Mouse (Mus musculus) cerebellum, adult 2 months (tissue): Measurements from ENCODE around the gene Cry1. TPM values are rescaled to one million over a fixed set of nuclear protein-coding genes. Genes with fewer than 3 reads are reported as not detected.

Source experiments
- DNase-seq, 2 experiments: peaks; one replicate each; pipeline ENCODE4 v3.0.0; 2021
- H3K27ac ChIP-seq: fragments of 200-500 bp; 2 replicates; pipeline ENCODE4 v1.5.1; 2012; ENCODE audit warnings: low read length, control low read depth, inconsistent platforms; ENCODE audit not compliant: insufficient read depth
- H3K27me3 ChIP-seq: fragments of 200-500 bp; 2 replicates; pipeline ENCODE4 v1.6.1; 2012; ENCODE audit warnings: inconsistent platforms, mild to moderate bottlenecking, low read length, moderate library complexity; ENCODE audit not compliant: control insufficient read depth, insufficient read depth
- H3K4me1 ChIP-seq: fragments of 200-500 bp; 2 replicates; pipeline ENCODE4 v1.6.1; 2011; ENCODE audit warnings: low read length; ENCODE audit not compliant: control insufficient read depth, insufficient read depth
- H3K4me3 ChIP-seq: fragments of 200-500 bp; replicated peaks from 2 replicates; pipeline ENCODE3; 2011; ENCODE audit warnings: mild to moderate bottlenecking, low read depth, low read length, control low read depth; ENCODE audit not compliant: insufficient read depth
- CTCF ChIP-seq: fragments of 200-500 bp; IDR thresholded peaks from 2 replicates; pipeline ENCODE4 v1.5.1; 2011; ENCODE audit warnings: low read depth, mild to moderate bottlenecking, control low read depth, low read length, moderate library complexity, borderline replicate concordance; ENCODE audit not compliant: insufficient read depth
- POLR2A ChIP-seq: fragments of 200-500 bp; IDR thresholded peaks from 2 replicates; pipeline ENCODE4 v1.6.1; 2011; ENCODE audit warnings: low read length, control low read depth, borderline replicate concordance; ENCODE audit not compliant: insufficient read depth
- WGBS: fragments of 180-500 bp; shearing (Covaris S2); methylation state at CpG from one replicate; pipeline ENCODE4 v1.1.7; 2018; 5-methylcytosine and 5-hydroxymethylcytosine counted together
- polyA plus RNA-seq: library from polyadenylated mRNA; depleted of rRNA; stranded (reverse); fragments of >200 nt; gene quantifications from 2 replicates; pipeline ENCODE4 v1.2.3, GENCODE M21; 2012; rRNA removed

The Cry1 gene
- polyA plus RNA-seq, 1 experiment: 24.6 TPM

GRCm38 (mm10) chr10:85114409-85114808 lies 70.5 kb downstream of the Cry1 start:
- Histone ChIP-seq H3K27me3 (no peaks in the 10 kb centered on the region), H3K4me1 (no peaks in the 10 kb centered on the region), H3K27ac (no peak overlapping the region), H3K4me3 (no peak overlapping the region)
- 89% methylated on average over 4 of the region's 4 CpGs for WGBS
- DNase-seq: no peak
- no peak for TF ChIP-seq CTCF
- TF ChIP-seq POLR2A: no peak

DNA sequence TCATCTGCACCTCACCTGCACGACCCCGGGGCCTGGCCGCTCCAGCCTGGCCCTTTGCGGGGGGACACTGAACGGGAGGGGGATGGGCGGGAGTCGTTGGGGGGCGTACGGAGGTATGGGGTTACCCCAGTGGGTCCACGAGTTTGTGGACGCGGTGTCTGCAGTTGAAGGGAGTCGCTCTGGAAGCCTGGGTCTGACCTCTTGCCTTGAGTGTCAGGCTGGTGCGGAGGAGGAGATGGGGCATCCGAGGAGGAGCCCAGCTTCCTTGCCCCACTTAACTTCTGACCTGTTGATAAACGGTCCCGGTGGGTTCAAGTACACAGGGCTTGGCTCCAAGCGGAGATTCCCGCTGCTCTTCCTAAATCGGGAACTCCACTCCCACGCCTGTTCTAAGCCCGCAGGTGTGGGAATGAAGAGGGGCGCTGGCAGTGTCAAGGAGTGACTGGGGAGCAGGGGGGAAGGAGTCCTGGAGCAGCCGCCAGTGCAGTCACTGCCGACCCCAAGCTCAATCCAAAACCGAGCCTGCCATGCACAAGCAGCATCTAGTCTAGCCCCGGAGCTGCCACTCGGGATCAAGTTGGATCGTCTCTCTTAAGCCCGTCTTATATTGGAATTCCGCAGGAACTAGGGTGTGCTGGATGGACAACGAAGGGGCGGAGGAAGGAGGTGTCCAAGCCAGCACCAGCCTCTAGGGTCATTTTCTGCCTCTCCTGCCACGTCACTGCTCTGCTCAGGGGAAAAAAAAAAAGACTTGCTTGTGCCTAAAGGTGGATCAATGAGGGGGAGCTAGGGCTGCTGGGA lies 81.6 kb downstream of the Cry1 start:
- TF ChIP-seq POLR2A (no peak), CTCF (no peak)
- Histone ChIP-seq H3K4me3 (peak overlapping the region; percentile 96), H3K4me1 (no peaks in the 10 kb centered on the region; the same call in 1 of the 2 replicates), H3K27me3 (no peaks in the 10 kb centered on the region), H3K27ac (peak overlapping the region; percentile 81; the same call in 1 of the 2 replicates)
- WGBS: under 1% methylated on average over 34 of the region's 34 CpGs
- peak; percentile 37 to 51 for DNase-seq

GRCm38 (mm10) chr10:85102247-85103084 lies 82.4 kb downstream of the Cry1 start, which contains the start of the genes Fhl4 and Tmem263:
Gene Fhl4, minus strand, starts transcription at chr10:85102495.
Gene Tmem263, plus strand, starts transcription at chr10:85102627.
- peak; percentile 38; the same call in 1 of the 2 replicates for TF ChIP-seq POLR2A
- TF ChIP-seq CTCF: no peak
- Histone ChIP-seq H3K27ac (peak within 1 kb of the TSS; percentile 88), H3K4me1 (no peaks in the 10 kb centered on the region; the same call in 1 of the 2 replicates), H3K4me3 (peak within 1 kb of the TSS; percentile 96), H3K27me3 (no peaks in the 10 kb centered on the region)
- peak; percentile 79 to 81 for DNase-seq
- under 1% methylated on average over 93 of the region's 96 CpGs for WGBS

GRCm38 (mm10) chr10:85101841-85102240 lies 83.0 kb downstream of the Cry1 start:
- DNase-seq: no peak
- H3K27me3 ChIP-seq: no peaks in the 10 kb centered on the region
- TF ChIP-seq POLR2A (no peak), CTCF (no peak)
- WGBS: 4% methylated on average over 10 of the region's 10 CpGs
- peak overlapping the region; percentile 96 for H3K4me3 ChIP-seq
- no peaks in the 10 kb centered on the region; the same call in 1 of the 2 replicates for H3K4me1 ChIP-seq
- peak overlapping the region; percentile 88 for H3K27ac ChIP-seq

Other genes with a start within 250 kb of the Cry1 start
- 0.82 and 0.87 TPM in 2 replicates for gene Fhl4, start 82.6 kb downstream of the Cry1 start, polyA plus RNA-seq
- gene Tmem263, start 82.4 kb downstream of the Cry1 start, polyA plus RNA-seq: 14.0 and 14.2 TPM in 2 replicates
- 22.4 and 23.0 TPM in 2 replicates for gene Mterf2, start 57.0 kb downstream of the Cry1 start, polyA plus RNA-seq
- 38.0 and 38.7 TPM in 2 replicates for gene Btbd11, start 201.8 kb upstream of the Cry1 start, polyA plus RNA-seq